Mouse (Mus musculus): Measurements from ENCODE around the gene Hmx3.

Gene Hmx3

GRCm38 (mm10) chr7:131542115-131542871 is at the start of gene Hmx3:
Gene Hmx3 (plus strand): TSS chr7:131542867.
- no peak for DNase-seq

- DNase-seq, result no peak
Measured at GRCm38 (mm10) chr7:131503739-131504138, 38.9 kb upstream of the Hmx3 start.

GRCm38 (mm10) chr7:131539979-131540378 is 2.7 kb upstream of the Hmx3 start:
- peak; percentile 66 to 74 for DNase-seq

GRCm38 (mm10) chr7:131541184-131542114 is 1.2 kb upstream of the Hmx3 start:
- DNase-seq, result no peak

GRCm38 (mm10) chr7:131542872-131543622 is 380 bp downstream of the Hmx3 start:
- DNase-seq, result no peak

GRCm38 (mm10) chr7:131543623-131544481 is 1.2 kb downstream of the Hmx3 start:
- no peak for DNase-seq

- no peak for DNase-seq
Measured at GRCm38 (mm10) chr7:131544871-131545270, 2.2 kb downstream of the Hmx3 start.

GRCm38 (mm10) chr7:131545701-131546385 is 3.2 kb downstream of the Hmx3 start:
- no peak for DNase-seq

- DNase-seq, result no peak
Measured at GRCm38 (mm10) chr7:131546423-131546822, 3.8 kb downstream of the Hmx3 start.

GRCm38 (mm10) chr7:131547481-131547880 is 4.8 kb downstream of the Hmx3 start:
- no peak for DNase-seq

- no peak for DNase-seq
Measured at GRCm38 (mm10) chr7:131548473-131548872, 5.8 kb downstream of the Hmx3 start, which contains the start of gene Hmx2. Gene Hmx2 (plus strand): TSS chr7:131548773.

GRCm38 (mm10) chr7:131551471-131551870 is 8.8 kb downstream of the Hmx3 start:
- DNase-seq, result no peak

- DNase-seq, result no peak
Measured at GRCm38 (mm10) chr7:131551931-131552741, 9.5 kb downstream of the Hmx3 start.

GRCm38 (mm10) chr7:131552781-131553180 is 10.1 kb downstream of the Hmx3 start:
- no peak for DNase-seq

- DNase-seq, result no peak
Measured at GRCm38 (mm10) chr7:131553771-131554175, 11.1 kb downstream of the Hmx3 start.

- DNase-seq, result no peak
Measured at GRCm38 (mm10) chr7:131554341-131555180, 11.9 kb downstream of the Hmx3 start.

- DNase-seq, result peak in 1 of 2 experiments; percentile 45
Measured at GRCm38 (mm10) chr7:131555301-131556081, 12.8 kb downstream of the Hmx3 start.

GRCm38 (mm10) chr7:131556116-131556515 is 13.4 kb downstream of the Hmx3 start:
- no peak for DNase-seq
